Mouse (Mus musculus) B cell, adult 67 days (primary cell): Measurements from ENCODE around the gene Ccdc28a. TPM values are rescaled to one million over a fixed set of nuclear protein-coding genes. Genes with fewer than 3 reads are reported as not detected.

Experiments used
- total RNA-seq, 2 experiments: library from RNA; stranded (reverse); gene quantifications; 4 replicates each; pipeline ENCODE4 v1.2.4; 2023

Ccdc28a gene
- total RNA-seq = 10 to 100 TPM; 16.9 to 19.9 TPM

DNA sequence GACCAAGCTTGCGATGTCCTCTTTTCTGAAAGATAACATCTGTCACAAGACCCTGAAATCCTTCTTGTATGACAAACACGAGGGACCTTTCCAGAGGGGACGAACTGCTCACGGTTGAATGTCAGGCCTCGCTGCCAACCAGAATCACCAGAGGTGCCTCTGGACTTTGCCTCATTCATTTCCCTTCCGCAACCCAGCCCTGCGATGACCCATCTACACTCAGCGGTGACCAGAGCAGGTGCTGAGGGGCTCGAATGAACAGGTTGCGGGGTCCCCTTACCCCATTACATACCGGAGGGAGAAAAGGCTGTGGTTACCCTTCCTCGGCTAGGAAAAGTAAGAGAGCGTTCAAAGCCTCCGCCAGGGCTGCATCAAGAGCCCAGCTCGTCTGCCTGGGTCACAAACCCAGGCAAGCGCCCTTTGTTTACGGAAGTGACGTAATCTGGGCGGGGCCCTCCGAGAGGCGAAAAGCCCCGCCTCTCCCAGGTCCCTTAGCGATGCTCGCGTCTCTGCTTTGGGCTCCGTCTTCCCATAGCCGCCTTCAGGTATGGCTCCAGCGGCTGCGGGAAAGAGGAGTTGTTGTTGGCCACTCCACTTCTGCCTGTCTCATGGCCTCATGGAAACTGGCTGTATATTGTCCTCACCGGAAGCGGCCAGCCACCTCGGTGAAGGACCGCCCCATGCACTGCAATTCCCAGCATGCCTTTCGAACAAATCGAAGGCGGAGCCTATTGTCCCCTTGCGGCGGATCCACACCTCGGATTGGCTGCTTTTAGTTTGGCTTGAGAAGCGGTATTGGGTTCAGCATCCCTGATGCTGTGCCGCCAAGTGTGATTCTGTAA lies at the start of gene Ccdc28a:
Gene Ccdc28a (minus strand): TSS at position 439 of the 842 bp plus-strand sequence.

DNA sequence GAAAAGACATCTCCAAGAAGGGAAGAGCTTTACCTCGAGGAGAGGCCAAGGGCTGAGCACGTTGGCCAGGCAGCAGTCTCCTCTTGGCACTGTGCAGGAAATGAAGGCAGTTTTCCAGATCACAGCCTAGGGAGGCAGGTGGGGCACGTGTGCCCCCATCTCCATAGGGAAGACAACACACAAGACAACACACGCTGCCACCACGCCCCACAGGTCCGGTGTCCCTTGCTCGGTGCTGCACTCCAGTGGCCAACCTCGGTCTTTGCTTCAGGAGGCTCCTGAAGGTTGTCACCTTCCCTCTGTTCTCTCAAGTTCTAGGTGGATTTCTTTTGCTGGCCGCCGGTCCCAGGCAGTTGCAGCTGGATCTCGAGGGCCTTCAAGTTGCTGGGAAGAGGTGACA lies 24.1 kb downstream of the Ccdc28a start, which contains the start of gene Ect2l:
Gene Ect2l (minus strand): TSS at position 165 of the 400 bp plus-strand sequence.

Other genes starting within 250 kb of the Ccdc28a start
- gene Abracl, start 211.7 kb downstream of the Ccdc28a start, total RNA-seq = 10 to 100 TPM; 66.1 to 84.0 TPM
- 10 to 100 TPM; 51.5 to 63.4 TPM for gene Reps1, start 179.1 kb downstream of the Ccdc28a start, total RNA-seq
- not detected for gene Ect2l, start 24.1 kb downstream of the Ccdc28a start, total RNA-seq
- 1 to 10 TPM in 1 of 2 experiments, under 1 TPM in 1; 0.52 to 3.0 TPM for gene Nhsl1, start 84.0 kb upstream of the Ccdc28a start, total RNA-seq